Mouse (Mus musculus) heart, adult 2 months (tissue): ENCODE measurements at regions not wholly inside any gene's neighbourhood (a gene's known extent, or its start where the extent isn't known, plus 50 kb on each side); places are given as distances from the start of the nearest gene placed in this dataset.

Experiments used
- CTCF ChIP-seq: fragments of 200-600 bp; IDR thresholded peaks from 2 replicates; pipeline ENCODE4 v1.8.1; 2022; ENCODE audit warnings: antibody characterized with exemption, mild to moderate bottlenecking, moderate library complexity
- POLR2A ChIP-seq: fragments of 200-500 bp; IDR thresholded peaks from 2 replicates; pipeline ENCODE4 v1.6.1; 2011; ENCODE audit warnings: mild to moderate bottlenecking, low read depth, low read length, control low read depth; ENCODE audit not compliant: insufficient read depth

DNA sequence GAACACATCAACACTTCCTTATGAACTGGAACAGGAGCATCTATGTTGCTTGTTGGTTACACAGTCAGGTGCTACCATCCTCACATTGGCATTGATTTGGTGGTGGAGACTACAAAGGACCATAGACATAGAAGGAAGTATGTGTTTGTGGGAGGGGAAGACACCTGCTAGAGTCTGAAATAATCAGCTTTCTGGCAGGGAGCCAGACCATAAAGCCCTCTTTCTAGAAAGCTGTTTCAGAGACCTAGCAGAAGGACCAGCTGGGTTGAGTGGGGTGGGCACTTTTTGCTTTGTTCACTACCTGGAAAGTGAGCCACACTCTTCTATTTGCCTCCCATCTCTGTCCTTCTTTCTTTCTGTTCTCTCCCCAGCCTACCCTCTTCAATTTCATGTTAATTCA lies 502.5 kb upstream of the Clint1 start:
- TF ChIP-seq CTCF = no peak
- no peak for TF ChIP-seq POLR2A
